Comparison of ENCODE assay signal across 14 mouse cellular contexts in genomic region chr2:71474345-71474744, GRCm38 (mm10). TPM values are rescaled to one million over a fixed set of nuclear protein-coding genes. Genes with fewer than 3 reads are reported as not detected.
DNase-seq lines count a peak whose midpoint lies in the region; ATAC-seq and TF ChIP-seq lines count a peak whose summit lies in the region.
"Had no signal": no experiment of that assay in that cellular context is flagged by ENCODE, and none has a peak within 500 bp of the region (broad histone marks: within the 10 kb centered on the region; RNA-seq: fewer than 3 reads in every experiment).

No protein-coding gene starts in this region.

- H3K4me2 ChIP-seq in embryonic facial prominence, embryonic 14.5 days (ENCODE audit: low read depth, low read length): peak overlapping the region; percentile 23
- H3K4me2 ChIP-seq: neural tube, embryonic 12.5 days had no signal

- no peak for TF ChIP-seq CTCF in C2C12 (IDR thresholded peaks at IDR 0.05; ENCODE audit: control insufficient read depth, insufficient read depth, insufficient read length)
- TF ChIP-seq CTCF in left cerebral cortex, adult 2 months (IDR thresholded peaks at IDR 0.05): no peak

- peak overlapping the region; percentile 76 for H3K27ac ChIP-seq in embryonic facial prominence, embryonic 14.5 days (replicated peaks; ENCODE audit: low read depth, low read length)
- no peak overlapping the region for H3K27ac ChIP-seq in left cerebral cortex, adult 2 months
- H3K27ac ChIP-seq: hindbrain, embryonic 10.5 days; neural tube, embryonic 12.5 days had no signal

- H3K9ac ChIP-seq in embryonic facial prominence, embryonic 14.5 days (ENCODE audit: low read depth, low read length): no peak overlapping the region
- H3K9ac ChIP-seq: forebrain, postnatal 0 days; neural tube, embryonic 12.5 days had no signal

- no peak overlapping the region for H3ac ChIP-seq in C2C12 (ENCODE audit: control insufficient read depth, insufficient read length, low read depth)

- no peaks in the 10 kb centered on the region for H3K36me3 ChIP-seq in C2C12 (ENCODE audit: control insufficient read depth, insufficient read depth)
- H3K36me3 ChIP-seq in embryonic facial prominence, embryonic 14.5 days (ENCODE audit: control insufficient read depth, insufficient read depth, low read length): no peaks in the 10 kb centered on the region
- H3K36me3 ChIP-seq: hindbrain, embryonic 10.5 days; neural tube, embryonic 12.5 days had no signal

- H3K79me2 ChIP-seq in C2C12 (ENCODE audit: control insufficient read depth, insufficient read depth): no peaks in the 10 kb centered on the region

- 11% methylated on average over 7 of the region's 7 CpGs for WGBS in embryonic facial prominence, embryonic 14.5 days

- H3K9me3 ChIP-seq in embryonic facial prominence, embryonic 14.5 days (ENCODE audit: control insufficient read depth, low read length): peaks cover 6% of the 10 kb centered on the region; the same call in 1 of the 2 replicates
- H3K9me3 ChIP-seq: hindbrain, embryonic 10.5 days; neural tube, embryonic 12.5 days had no signal

- ATAC-seq in embryonic facial prominence, embryonic 14.5 days (ENCODE audit: low read depth): peak; percentile 73; the same call in 1 of the 2 replicates
- ATAC-seq: forebrain, postnatal 0 days had no signal

- peaks cover 23% of the 10 kb centered on the region for H3K4me1 ChIP-seq in embryonic facial prominence, embryonic 14.5 days (ENCODE audit: control insufficient read depth, insufficient read depth, low read length)
- H3K4me1 ChIP-seq: neural tube, embryonic 12.5 days had no signal

- peak; percentile 34 to 40 for DNase-seq in cerebellum, postnatal 14 days
- no peak for DNase-seq in cerebellum, adult 9-11 months
- peak; percentile 39 for DNase-seq in kidney, postnatal 10 days
- DNase-seq in kidney, adult 11 months: no peak
- DNase-seq in embryonic facial prominence, embryonic 14.5 days (ENCODE audit: low spot score): peak; percentile 90
- no peak for DNase-seq in adrenal gland, postnatal 36 days
- DNase-seq in left cerebral cortex, adult 2 months (ENCODE audit: extremely low spot score in 1 of 2, low spot score in 2 of 2): no peak
- DNase-seq: adrenal gland, postnatal 14 days; forebrain, postnatal 0 days; lung, adult 18-20 months had no signal

- H3K4me3 ChIP-seq in C2C12 (ENCODE audit: insufficient read depth, poor library complexity, severe bottlenecking): no peak overlapping the region
- H3K4me3 ChIP-seq in embryonic facial prominence, embryonic 14.5 days (ENCODE audit: low read depth, low read length): no peak overlapping the region
- no peak overlapping the region for H3K4me3 ChIP-seq in left cerebral cortex, adult 2 months
- H3K4me3 ChIP-seq: hindbrain, embryonic 10.5 days; neural tube, embryonic 12.5 days had no signal

- intact Hi-C loops in left cerebral cortex, adult 2 months (cut with DNase I): no loop called here

- no peaks in the 10 kb centered on the region for H3K27me3 ChIP-seq in C2C12 (ENCODE audit: control insufficient read depth, insufficient read depth, insufficient read length)
- no peaks in the 10 kb centered on the region for H3K27me3 ChIP-seq in embryonic facial prominence, embryonic 14.5 days (replicated peaks; ENCODE audit: control insufficient read depth, insufficient read depth, low read length)
- H3K27me3 ChIP-seq: neural tube, embryonic 12.5 days had no signal

- H3K79me3 ChIP-seq in C2C12 (ENCODE audit: low read depth): no peaks in the 10 kb centered on the region

TF ChIP-seq in C2C12, 6 proteins besides CTCF, POLR2A, EP300 and RAD21:
- peak; percentile 10 for TF ChIP-seq MYOD1 (IDR thresholded peaks at IDR 0.05; ENCODE audit: control insufficient read depth, insufficient read length, low read depth)
- TF ChIP-seq MAX (IDR thresholded peaks at IDR 0.05): no peak

RNA-seq across cellular contexts. Expression of gene Metap1d, which starts 21.3 kb away (rescaled TPM):
- 10.2 TPM for polyA plus RNA-seq in C2C12 (2012; fragmentation: generic; extraction: Trizol)
- 43.0 and 44.6 TPM in 2 replicates for polyA plus RNA-seq in embryonic facial prominence, embryonic 14.5 days (2014; fragmentation: Nextera tagmentation; extraction: Ambion mirVana)
- 10 to 100 TPM; 27.5 to 30.6 TPM for total RNA-seq in adrenal gland, postnatal 36 days (2021)
- 10 to 100 TPM; 18.9 to 20.2 TPM for total RNA-seq in left cerebral cortex, adult 2 months (2021)

RNA-seq across cellular contexts. Expression of gene Dlx1, which starts 53.6 kb away (rescaled TPM):
- 4.9 TPM for polyA plus RNA-seq in C2C12 (2012; fragmentation: generic; extraction: Trizol)
- 13.1 and 15.2 TPM in 2 replicates for polyA plus RNA-seq in embryonic facial prominence, embryonic 14.5 days (2014; fragmentation: Nextera tagmentation; extraction: Ambion mirVana)
- total RNA-seq in adrenal gland, postnatal 36 days (2021): under 1 TPM; 0.23 to 0.43 TPM
- 10 to 100 TPM; 21.1 to 25.3 TPM for total RNA-seq in left cerebral cortex, adult 2 months (2021)
- total RNA-seq: megakaryocyte-erythroid progenitor cell, adult 5-6 weeks had no signal

Comparison
In these comparisons a context has a peak if more than half of its experiments do, and no peak if none do; other contexts are left out.
1. DNase-seq: peak in cerebellum, postnatal 14 days (2 of 2), kidney, postnatal 10 days (single experiment) and embryonic facial prominence, embryonic 14.5 days (single experiment); none in cerebellum, adult 9-11 months (single experiment), kidney, adult 11 months (single experiment), adrenal gland, postnatal 36 days (0 of 2) and left cerebral cortex, adult 2 months (0 of 2).
2. RNA of gene Dlx1, which starts 53.6 kb away (total RNA-seq): 21.1 to 25.3 TPM in left cerebral cortex, adult 2 months; 0.23 to 0.43 TPM in adrenal gland, postnatal 36 days; every median in the first group is over 10 times any median in the second.